7 mouse cellular contexts compared by ENCODE assay signal in genomic region chr7:63908496-63909285, GRCm38 (mm10). TPM values are rescaled to one million over a fixed set of nuclear protein-coding genes. Genes with fewer than 3 reads are reported as not detected.
DNase-seq lines count a peak whose midpoint lies in the region; ATAC-seq and TF ChIP-seq lines count a peak whose summit lies in the region.

No protein-coding gene starts in this region.

- no peaks in the 10 kb centered on the region for H3K36me3 ChIP-seq in lung, embryonic 14.5 days (ENCODE audit: insufficient read depth)
- H3K36me3 ChIP-seq in embryonic facial prominence, embryonic 12.5 days, result no peaks in the 10 kb centered on the region
- no peaks in the 10 kb centered on the region for H3K36me3 ChIP-seq in intestine, postnatal 0 days (ENCODE audit: control insufficient read depth, insufficient read depth)
- no peaks in the 10 kb centered on the region for H3K36me3 ChIP-seq in stomach, embryonic 14.5 days (ENCODE audit: control insufficient read depth, insufficient read depth, low read length)

- no peak overlapping the region for H3K4me3 ChIP-seq in lung, embryonic 14.5 days (ENCODE audit: low read depth, low read length)
- H3K4me3 ChIP-seq in embryonic facial prominence, embryonic 12.5 days, result no peak overlapping the region
- H3K4me3 ChIP-seq in intestine, postnatal 0 days (ENCODE audit: low read depth, low read length), result no peak overlapping the region
- no peak overlapping the region for H3K4me3 ChIP-seq in stomach, embryonic 14.5 days (ENCODE audit: low read depth, low read length)

- no peak for TF ChIP-seq CTCF in lung, embryonic 14.5 days (IDR thresholded peaks at IDR 0.05; ENCODE audit: low read depth)
- TF ChIP-seq CTCF in intestine, postnatal 0 days (IDR thresholded peaks at IDR 0.05; ENCODE audit: low read depth), result no peak

- H3K27ac ChIP-seq in lung, embryonic 14.5 days (ENCODE audit: low read depth), result 0 out of 2 replicates have a peak overlapping the region, but pooled peaks have one; percentile 13
- peak overlapping the region; percentile 75 for H3K27ac ChIP-seq in embryonic facial prominence, embryonic 12.5 days
- peak overlapping the region; percentile 31 for H3K27ac ChIP-seq in intestine, postnatal 0 days (ENCODE audit: low read depth, low read length)
- peak overlapping the region; percentile 58 for H3K27ac ChIP-seq in stomach, embryonic 14.5 days (ENCODE audit: low read length)

- H3K9ac ChIP-seq in lung, embryonic 14.5 days, result no peak overlapping the region
- no peak overlapping the region for H3K9ac ChIP-seq in embryonic facial prominence, embryonic 12.5 days
- no peak overlapping the region for H3K9ac ChIP-seq in intestine, postnatal 0 days (ENCODE audit: low read depth, low read length)
- H3K9ac ChIP-seq in stomach, embryonic 14.5 days (replicated peaks; ENCODE audit: low read depth, low read length), result no peak overlapping the region

- H3K4me1 ChIP-seq in lung, embryonic 14.5 days (ENCODE audit: insufficient read depth), result peaks cover 27% of the 10 kb centered on the region
- peaks cover 42% of the 10 kb centered on the region for H3K4me1 ChIP-seq in embryonic facial prominence, embryonic 12.5 days
- peaks cover 13% of the 10 kb centered on the region; the same call in 1 of the 2 replicates for H3K4me1 ChIP-seq in intestine, postnatal 0 days (replicated peaks; ENCODE audit: control insufficient read depth, insufficient read depth, low read length)
- peaks cover 42% of the 10 kb centered on the region for H3K4me1 ChIP-seq in stomach, embryonic 14.5 days (ENCODE audit: control insufficient read depth, insufficient read depth, low read length)

- ATAC-seq in lung, embryonic 14.5 days (ENCODE audit: insufficient read depth), result no peak
- ATAC-seq in embryonic facial prominence, embryonic 12.5 days (ENCODE audit: insufficient number of reproducible peaks, insufficient read depth, low FRiP score, low TSS enrichment), result 0 out of 2 replicates have a peak, but pooled peaks have one; percentile 11
- no peak for ATAC-seq in intestine, postnatal 0 days
- ATAC-seq in stomach, embryonic 14.5 days (ENCODE audit: insufficient number of reproducible peaks, insufficient read depth, low FRiP score, low read depth), result peak; percentile 57; the same call in 1 of the 2 replicates

- DNase-seq in lung, embryonic 14.5 days, result no peak
- DNase-seq in lung, postnatal 10 days, result no peak
- DNase-seq in layer of hippocampus, adult 9-10 months (ENCODE audit: low spot score), result no peak
- no peak for DNase-seq in cerebellum, adult 9-11 months

- H3K4me2 ChIP-seq in lung, embryonic 14.5 days, result peak overlapping the region; percentile 12; the same call in 1 of the 2 replicates
- peak overlapping the region; percentile 27; the same call in 1 of the 2 replicates for H3K4me2 ChIP-seq in embryonic facial prominence, embryonic 12.5 days (replicated peaks)
- H3K4me2 ChIP-seq in intestine, postnatal 0 days (replicated peaks; ENCODE audit: low read depth), result no peak overlapping the region
- H3K4me2 ChIP-seq in stomach, embryonic 14.5 days (replicated peaks; ENCODE audit: low read depth, low read length), result no peak overlapping the region

- WGBS in lung, embryonic 14.5 days, result 38% methylated on average over 11 of the region's 11 CpGs
- 23% methylated on average over 11 of the region's 11 CpGs for WGBS in embryonic facial prominence, embryonic 12.5 days
- 47% methylated on average over 9 of the region's 11 CpGs for WGBS in intestine, postnatal 0 days
- WGBS in stomach, embryonic 14.5 days, result 41% methylated on average over 9 of the region's 11 CpGs

- no peaks in the 10 kb centered on the region for H3K9me3 ChIP-seq in lung, embryonic 14.5 days (ENCODE audit: low read depth, low read length)
- H3K9me3 ChIP-seq in embryonic facial prominence, embryonic 12.5 days, result no peaks in the 10 kb centered on the region
- no peaks in the 10 kb centered on the region for H3K9me3 ChIP-seq in intestine, postnatal 0 days (ENCODE audit: control insufficient read depth)
- H3K9me3 ChIP-seq in stomach, embryonic 14.5 days (ENCODE audit: control insufficient read depth, low read depth, low read length), result no peaks in the 10 kb centered on the region

- no peaks in the 10 kb centered on the region for H3K27me3 ChIP-seq in lung, embryonic 14.5 days (ENCODE audit: insufficient read depth, low read length)
- H3K27me3 ChIP-seq in embryonic facial prominence, embryonic 12.5 days, result no peaks in the 10 kb centered on the region
- no peaks in the 10 kb centered on the region for H3K27me3 ChIP-seq in intestine, postnatal 0 days (replicated peaks; ENCODE audit: control insufficient read depth, insufficient read depth, low read length)
- no peaks in the 10 kb centered on the region for H3K27me3 ChIP-seq in stomach, embryonic 14.5 days (ENCODE audit: control insufficient read depth, insufficient read depth, low read length)

RNA-seq across cellular contexts. Expression of gene E030018B13Rik, which starts 8.0 kb away (rescaled TPM):
- 0.18 TPM in 1 of 2 replicates, not detected in the other for polyA plus RNA-seq in lung, embryonic 14.5 days (2014; fragmentation: Nextera tagmentation; extraction: Ambion mirVana)
- not detected in 2 replicates for polyA plus RNA-seq in embryonic facial prominence, embryonic 12.5 days (2016; fragmentation: Nextera tagmentation; extraction: Ambion mirVana)
- not detected in 2 replicates for polyA plus RNA-seq in intestine, postnatal 0 days (2015; fragmentation: Nextera tagmentation; extraction: Ambion mirVana)
- polyA plus RNA-seq in stomach, embryonic 14.5 days (2014; fragmentation: Nextera tagmentation; extraction: Ambion mirVana), result 0.25 and 0.34 TPM in 2 replicates

RNA-seq across cellular contexts. Expression of gene Klf13, which starts 30.0 kb away (rescaled TPM):
- 29.0 and 32.6 TPM in 2 replicates for polyA plus RNA-seq in lung, embryonic 14.5 days (2014; fragmentation: Nextera tagmentation; extraction: Ambion mirVana)
- polyA plus RNA-seq in embryonic facial prominence, embryonic 12.5 days (2016; fragmentation: Nextera tagmentation; extraction: Ambion mirVana), result 21.3 and 21.4 TPM in 2 replicates
- polyA plus RNA-seq in intestine, postnatal 0 days (2015; fragmentation: Nextera tagmentation; extraction: Ambion mirVana), result 19.3 and 24.5 TPM in 2 replicates
- polyA plus RNA-seq in stomach, embryonic 14.5 days (2014; fragmentation: Nextera tagmentation; extraction: Ambion mirVana), result 35.5 and 38.5 TPM in 2 replicates

Comparison
In these comparisons a context has a peak if more than half of its experiments do, and no peak if none do; other contexts are left out.
1. ATAC-seq: peak in embryonic facial prominence, embryonic 12.5 days (single experiment) and stomach, embryonic 14.5 days (single experiment); none in lung, embryonic 14.5 days (single experiment) and intestine, postnatal 0 days (single experiment).
2. H3K27ac ChIP-seq: peak in every context shown above with its lines; median percentile 75 in embryonic facial prominence, embryonic 12.5 days; 58 in stomach, embryonic 14.5 days; 31 in intestine, postnatal 0 days; 13 in lung, embryonic 14.5 days.
3. H3K4me2 ChIP-seq: peak in lung, embryonic 14.5 days (single experiment) and embryonic facial prominence, embryonic 12.5 days (single experiment); none in intestine, postnatal 0 days (single experiment) and stomach, embryonic 14.5 days (single experiment).